Mouse (Mus musculus): ENCODE measurements at regions not wholly inside any gene's neighbourhood (a gene's known extent, or its start where the extent isn't known, plus 50 kb on each side); places are given as distances from the start of the nearest gene placed in this dataset.

DNA sequence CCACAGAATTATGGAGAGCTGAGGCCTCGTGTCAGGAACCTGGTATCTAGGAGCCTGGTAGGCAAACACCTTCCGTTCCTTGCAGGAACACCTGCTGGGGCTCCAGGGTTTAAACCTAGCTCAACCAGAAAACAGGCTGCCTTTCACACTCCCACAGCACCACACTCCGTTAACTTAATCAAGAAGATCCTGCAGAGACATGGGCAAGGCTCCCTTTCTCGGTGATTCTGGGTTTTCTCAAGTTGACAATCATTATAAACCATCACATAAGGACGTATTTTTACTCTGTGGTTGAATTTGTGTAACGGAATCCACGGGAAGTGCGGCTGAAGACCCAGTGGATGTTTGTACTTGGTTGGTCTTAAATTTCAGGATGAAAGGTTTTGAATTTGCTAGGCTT lies 82.1 kb upstream of the Tmem178 start:
- no peaks in the 10 kb centered on the region for H3K4me1 ChIP-seq (replicated peaks)
- 80% methylated on average over 8 of the region's 8 CpGs for WGBS
- H3K9me3 ChIP-seq, result no peaks in the 10 kb centered on the region
- H3K4me3 ChIP-seq (replicated peaks), result no peak overlapping the region
- H3K4me2 ChIP-seq, result no peak overlapping the region
- H3K27me3 ChIP-seq, result no peaks in the 10 kb centered on the region
- H3K9ac ChIP-seq (replicated peaks), result no peak overlapping the region
- no peak for ATAC-seq (ENCODE audit: insufficient number of reproducible peaks, insufficient read depth, low FRiP score, low TSS enrichment, low read depth)
- H3K27ac ChIP-seq, result no peak overlapping the region
- no peaks in the 10 kb centered on the region for H3K36me3 ChIP-seq

- WGBS, result 78% methylated on average over 23 of the region's 23 CpGs
- no peak overlapping the region for H3K4me3 ChIP-seq (replicated peaks)
Observed at GRCm38 (mm10) chr17:80846996-80847810, 97.2 kb upstream of the Tmem178 start.

DNA sequence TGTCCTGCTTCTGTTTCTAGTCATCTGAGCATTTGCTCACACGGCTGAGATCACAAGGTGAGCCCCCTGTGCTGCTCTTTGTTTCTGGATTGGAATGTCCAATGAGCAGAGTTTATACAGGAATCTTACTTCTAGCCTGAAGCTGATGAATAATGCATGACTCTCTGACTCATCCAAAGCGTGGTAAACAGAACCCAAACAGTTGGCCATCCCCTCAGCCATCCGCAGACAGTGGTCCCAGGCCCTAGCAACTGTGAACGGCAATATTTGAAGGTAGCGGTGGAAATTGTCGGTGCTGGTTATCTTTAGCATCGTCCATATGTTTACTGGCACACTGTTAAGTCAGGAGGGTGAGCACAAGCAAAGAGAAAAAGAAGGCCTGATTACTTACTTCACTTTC lies 99.1 kb upstream of the Tmem178 start:
- H3K4me2 ChIP-seq, result no peak overlapping the region
- no peaks in the 10 kb centered on the region for H3K36me3 ChIP-seq
- H3K9me3 ChIP-seq, result no peaks in the 10 kb centered on the region
- ATAC-seq (ENCODE audit: insufficient number of reproducible peaks, insufficient read depth, low FRiP score, low TSS enrichment, low read depth), result no peak
- H3K4me1 ChIP-seq (replicated peaks), result no peaks in the 10 kb centered on the region
- H3K27ac ChIP-seq, result no peak overlapping the region
- no peak overlapping the region for H3K9ac ChIP-seq (replicated peaks)
- no peak overlapping the region for H3K4me3 ChIP-seq (replicated peaks)
- no peaks in the 10 kb centered on the region for H3K27me3 ChIP-seq
- 78% methylated on average over 7 of the region's 7 CpGs for WGBS

More at GRCm38 (mm10) chr17:80846996-80847810, 97.2 kb upstream of the Tmem178 start:
- Histone ChIP-seq H3K9me3 (no peaks in the 10 kb centered on the region), H3K9ac (replicated peaks) (no peak overlapping the region), H3K4me1 (replicated peaks) (no peaks in the 10 kb centered on the region), H3K27me3 (no peaks in the 10 kb centered on the region), H3K36me3 (no peaks in the 10 kb centered on the region), H3K27ac (no peak overlapping the region), H3K4me2 (no peak overlapping the region)
- ATAC-seq (ENCODE audit: insufficient number of reproducible peaks, insufficient read depth, low FRiP score, low TSS enrichment, low read depth), result no peak

DNA sequence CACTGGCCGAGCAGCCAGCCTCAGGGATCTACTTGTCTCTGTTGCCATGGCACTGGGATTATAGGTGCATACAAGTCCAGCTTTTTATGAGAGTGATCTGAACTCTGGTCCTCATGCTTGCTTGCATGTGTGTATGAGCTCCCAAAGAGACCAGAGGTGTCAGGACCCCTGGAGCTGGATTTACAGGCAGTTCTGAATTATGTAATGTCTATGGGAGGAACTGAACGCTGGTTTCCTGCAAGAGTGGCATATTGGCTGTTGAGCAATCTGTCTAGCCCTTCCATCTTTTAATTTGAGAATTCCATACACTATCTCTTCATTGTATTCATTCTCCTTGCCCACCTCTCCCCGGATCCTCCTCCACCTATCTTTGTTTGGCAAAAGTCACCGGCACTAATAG lies 102.5 kb upstream of the Tmem178 start:
- no peaks in the 10 kb centered on the region for H3K36me3 ChIP-seq
- no peaks in the 10 kb centered on the region for H3K9me3 ChIP-seq
- WGBS, result 83% methylated on average over 4 of the region's 4 CpGs
- no peaks in the 10 kb centered on the region for H3K27me3 ChIP-seq
- no peak overlapping the region for H3K4me3 ChIP-seq (replicated peaks)
- no peak for ATAC-seq (ENCODE audit: insufficient number of reproducible peaks, insufficient read depth, low FRiP score, low TSS enrichment, low read depth)
- H3K27ac ChIP-seq, result no peak overlapping the region
- H3K4me1 ChIP-seq (replicated peaks), result no peaks in the 10 kb centered on the region
- H3K4me2 ChIP-seq, result no peak overlapping the region
- no peak overlapping the region for H3K9ac ChIP-seq (replicated peaks)

GRCm38 (mm10) chr17:80840896-80841295 lies 103.5 kb upstream of the Tmem178 start:
- Histone ChIP-seq H3K4me2 (no peak overlapping the region), H3K9me3 (no peaks in the 10 kb centered on the region), H3K9ac (replicated peaks) (no peak overlapping the region), H3K36me3 (no peaks in the 10 kb centered on the region), H3K4me1 (replicated peaks) (no peaks in the 10 kb centered on the region), H3K27ac (no peak overlapping the region), H3K4me3 (replicated peaks) (no peak overlapping the region), H3K27me3 (no peaks in the 10 kb centered on the region)
- no peak for ATAC-seq (ENCODE audit: insufficient number of reproducible peaks, insufficient read depth, low FRiP score, low TSS enrichment, low read depth)
- WGBS, result 84% methylated on average over 6 of the region's 6 CpGs

DNA sequence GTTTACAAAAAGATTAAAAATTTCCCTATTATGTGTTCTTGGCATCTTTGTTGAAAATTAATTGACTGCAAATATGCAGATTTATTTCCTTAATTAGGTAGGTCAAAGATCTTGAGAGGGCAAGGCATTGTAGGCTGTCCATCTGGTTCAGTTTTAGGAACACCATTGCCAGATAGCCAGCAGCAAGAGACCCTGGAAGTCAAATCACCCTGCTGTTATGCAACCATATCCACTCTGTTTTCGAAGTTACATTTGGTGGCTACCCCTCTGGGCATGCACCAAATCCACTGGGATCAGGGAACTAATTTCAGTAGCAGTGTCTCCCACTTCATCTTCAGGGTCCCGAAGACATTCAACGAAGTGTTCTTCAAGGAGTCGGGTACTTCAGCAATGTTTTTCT lies 104.0 kb upstream of the Tmem178 start:
- WGBS, result 80% methylated on average over 4 of the region's 4 CpGs

DNA sequence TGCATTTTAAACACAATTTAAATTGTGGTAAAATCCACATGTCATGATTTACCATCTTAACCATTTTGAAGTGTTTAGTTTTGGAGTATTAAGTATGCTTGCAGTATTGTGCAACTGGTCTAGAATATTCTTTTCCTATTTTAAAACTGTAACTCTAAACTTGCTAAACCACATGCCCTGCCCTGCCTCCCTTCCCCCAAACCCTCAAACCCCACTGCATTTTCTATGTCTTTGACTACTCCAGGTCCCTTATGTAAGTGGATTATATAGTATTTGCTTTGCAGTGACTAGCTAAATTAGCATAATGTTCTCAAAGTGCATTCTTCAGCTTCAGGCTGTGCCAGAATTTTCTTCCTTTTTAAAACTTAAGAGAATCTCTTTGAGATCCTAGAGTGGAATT lies 106.4 kb upstream of the Map4k3 start:
- no peak overlapping the region for H3K27ac ChIP-seq
- no peak overlapping the region for H3K4me2 ChIP-seq
- H3K4me3 ChIP-seq (replicated peaks), result no peak overlapping the region
- ATAC-seq (ENCODE audit: insufficient number of reproducible peaks, insufficient read depth, low FRiP score, low TSS enrichment, low read depth), result no peak
- no peaks in the 10 kb centered on the region for H3K9me3 ChIP-seq
- H3K9ac ChIP-seq (replicated peaks), result no peak overlapping the region
- no peaks in the 10 kb centered on the region for H3K27me3 ChIP-seq
- H3K36me3 ChIP-seq, result no peaks in the 10 kb centered on the region
- H3K4me1 ChIP-seq (replicated peaks), result peaks cover 9% of the 10 kb centered on the region

More for the DNA sequence above, 104.0 kb upstream of the Tmem178 start:
- H3K27ac ChIP-seq, result no peak overlapping the region
- H3K4me1 ChIP-seq (replicated peaks), result no peaks in the 10 kb centered on the region
- no peak for ATAC-seq (ENCODE audit: insufficient number of reproducible peaks, insufficient read depth, low FRiP score, low TSS enrichment, low read depth)
- H3K27me3 ChIP-seq, result no peaks in the 10 kb centered on the region
- H3K9me3 ChIP-seq, result no peaks in the 10 kb centered on the region
- no peak overlapping the region for H3K4me2 ChIP-seq
- no peak overlapping the region for H3K4me3 ChIP-seq (replicated peaks)
- no peak overlapping the region for H3K9ac ChIP-seq (replicated peaks)
- no peaks in the 10 kb centered on the region for H3K36me3 ChIP-seq

- Histone ChIP-seq H3K36me3 (no peaks in the 10 kb centered on the region), H3K4me2 (0 out of 2 replicates have a peak overlapping the region, but pooled peaks have one; percentile 22), H3K4me3 (replicated peaks) (no peak overlapping the region), H3K27me3 (no peaks in the 10 kb centered on the region), H3K9me3 (no peaks in the 10 kb centered on the region), H3K27ac (peak overlapping the region; percentile 7; the same call in 1 of the 2 replicates), H3K4me1 (replicated peaks) (peaks cover 9% of the 10 kb centered on the region), H3K9ac (replicated peaks) (no peak overlapping the region)
- 17% methylated on average over 5 of the region's 5 CpGs for WGBS
- ATAC-seq (ENCODE audit: insufficient number of reproducible peaks, insufficient read depth, low FRiP score, low TSS enrichment, low read depth), result no peak
Observed at GRCm38 (mm10) chr17:80834176-80834517, 105.9 kb upstream of the Map4k3 start.

GRCm38 (mm10) chr17:80833355-80834175 lies 105.3 kb upstream of the Map4k3 start:
- Histone ChIP-seq H3K9me3 (no peaks in the 10 kb centered on the region), H3K9ac (replicated peaks) (no peak overlapping the region), H3K27ac (peak overlapping the region; percentile 7; the same call in 1 of the 2 replicates), H3K27me3 (no peaks in the 10 kb centered on the region), H3K4me1 (replicated peaks) (peaks cover 9% of the 10 kb centered on the region), H3K4me2 (0 out of 2 replicates have a peak overlapping the region, but pooled peaks have one; percentile 22), H3K4me3 (replicated peaks) (no peak overlapping the region), H3K36me3 (no peaks in the 10 kb centered on the region)
- 23% methylated on average over 10 of the region's 10 CpGs for WGBS
- no peak for ATAC-seq (ENCODE audit: insufficient number of reproducible peaks, insufficient read depth, low FRiP score, low TSS enrichment, low read depth)

DNA sequence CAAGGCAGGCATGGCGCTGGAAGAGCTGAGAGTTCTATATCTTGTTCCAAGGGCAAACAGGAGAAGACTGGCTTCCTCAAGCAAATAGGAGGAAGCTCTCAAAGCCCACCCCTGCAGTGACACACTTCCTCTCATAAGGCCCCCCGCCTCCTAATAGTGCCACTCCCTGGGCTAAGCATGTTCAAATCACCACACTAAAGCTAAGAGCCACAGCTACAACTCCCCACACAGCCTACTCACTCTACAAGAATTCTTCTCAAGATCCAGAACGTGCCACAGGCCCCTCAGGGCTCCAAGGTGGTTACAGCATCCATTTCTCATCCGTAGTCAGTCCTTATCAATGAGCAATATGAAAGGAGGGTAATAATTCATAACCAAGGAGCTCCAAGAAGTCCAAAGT lies 103.4 kb upstream of the Map4k3 start:
- WGBS, result 75% methylated on average over 4 of the region's 4 CpGs
- H3K4me2 ChIP-seq, result no peak overlapping the region
- no peak overlapping the region for H3K4me3 ChIP-seq (replicated peaks)
- H3K27ac ChIP-seq, result no peak overlapping the region
- H3K4me1 ChIP-seq (replicated peaks), result peaks cover 11% of the 10 kb centered on the region
- H3K9me3 ChIP-seq, result no peaks in the 10 kb centered on the region
- no peak for ATAC-seq (ENCODE audit: insufficient number of reproducible peaks, insufficient read depth, low FRiP score, low TSS enrichment, low read depth)
- no peaks in the 10 kb centered on the region for H3K27me3 ChIP-seq
- H3K36me3 ChIP-seq, result no peaks in the 10 kb centered on the region
- H3K9ac ChIP-seq (replicated peaks), result no peak overlapping the region

GRCm38 (mm10) chr17:80827896-80828295 lies 99.6 kb upstream of the Map4k3 start:
- 56% methylated on average over 2 of the region's 2 CpGs for WGBS
- H3K4me2 ChIP-seq, result no peak overlapping the region
- H3K27me3 ChIP-seq, result no peaks in the 10 kb centered on the region
- H3K4me1 ChIP-seq (replicated peaks), result peaks cover 20% of the 10 kb centered on the region
- no peak overlapping the region for H3K9ac ChIP-seq (replicated peaks)
- no peak overlapping the region for H3K4me3 ChIP-seq (replicated peaks)
- H3K9me3 ChIP-seq, result no peaks in the 10 kb centered on the region
- H3K27ac ChIP-seq, result no peak overlapping the region
- H3K36me3 ChIP-seq, result no peaks in the 10 kb centered on the region
- ATAC-seq (ENCODE audit: insufficient number of reproducible peaks, insufficient read depth, low FRiP score, low TSS enrichment, low read depth), result no peak
